ENCODE assay signal across 11 mouse cellular contexts in genomic region chr5:122993811-122994210, GRCm38 (mm10). TPM values are rescaled to one million over a fixed set of nuclear protein-coding genes. Genes with fewer than 3 reads are reported as not detected.
DNase-seq lines count a peak whose midpoint lies in the region; ATAC-seq and TF ChIP-seq lines count a peak whose summit lies in the region.
"Had no signal": no experiment of that assay in that cellular context is flagged by ENCODE, and none has a peak within 500 bp of the region (broad histone marks: within the 10 kb centered on the region; RNA-seq: fewer than 3 reads in every experiment).

No protein-coding gene starts in this region.

- no peak overlapping the region for H3K9ac ChIP-seq in heart, embryonic 11.5 days (ENCODE audit: low read depth, low read length)
- H3K9ac ChIP-seq in lung, embryonic 14.5 days, result no peak overlapping the region
- H3K9ac ChIP-seq in intestine, embryonic 14.5 days (ENCODE audit: low read length), result no peak overlapping the region
- no peak overlapping the region for H3K9ac ChIP-seq in liver, postnatal 0 days (replicated peaks)

- H3K27ac ChIP-seq in heart, embryonic 11.5 days (ENCODE audit: low read depth, low read length), result no peak overlapping the region
- H3K27ac ChIP-seq in lung, embryonic 14.5 days (ENCODE audit: low read depth), result peak overlapping the region; percentile 73
- H3K27ac ChIP-seq in intestine, embryonic 14.5 days (ENCODE audit: low read depth), result peak overlapping the region; percentile 1; the same call in 1 of the 2 replicates
- H3K27ac ChIP-seq in liver, postnatal 0 days (ENCODE audit: low read depth), result 0 out of 2 replicates have a peak overlapping the region, but pooled peaks have one; percentile 8

- no peaks in the 10 kb centered on the region for H3K9me3 ChIP-seq in heart, embryonic 11.5 days (replicated peaks; ENCODE audit: control insufficient read depth, low read length)
- H3K9me3 ChIP-seq in lung, embryonic 14.5 days (ENCODE audit: low read depth, low read length), result no peaks in the 10 kb centered on the region
- no peaks in the 10 kb centered on the region for H3K9me3 ChIP-seq in intestine, embryonic 14.5 days (ENCODE audit: control insufficient read depth, low read length)
- H3K9me3 ChIP-seq in liver, postnatal 0 days (ENCODE audit: low read length), result no peaks in the 10 kb centered on the region

- no peak for TF ChIP-seq CTCF in lung, embryonic 14.5 days (IDR thresholded peaks at IDR 0.05; ENCODE audit: low read depth)
- no peak for TF ChIP-seq CTCF in liver, postnatal 0 days (IDR thresholded peaks at IDR 0.05; ENCODE audit: low read depth)

- H3K36me3 ChIP-seq in heart, embryonic 11.5 days (ENCODE audit: control insufficient read depth, insufficient read depth, low read length), result no peaks in the 10 kb centered on the region
- no peaks in the 10 kb centered on the region for H3K36me3 ChIP-seq in lung, embryonic 14.5 days (ENCODE audit: insufficient read depth)
- no peaks in the 10 kb centered on the region for H3K36me3 ChIP-seq in intestine, embryonic 14.5 days (ENCODE audit: control insufficient read depth, insufficient read depth, low read length)
- H3K36me3 ChIP-seq in liver, postnatal 0 days (replicated peaks; ENCODE audit: insufficient read depth, low read length), result no peaks in the 10 kb centered on the region

- ATAC-seq in heart, embryonic 11.5 days (replicated peaks; ENCODE audit: insufficient number of reproducible peaks, low FRiP score, low TSS enrichment), result no peak
- ATAC-seq in lung, embryonic 14.5 days (ENCODE audit: insufficient read depth), result no peak
- no peak for ATAC-seq in intestine, embryonic 14.5 days (replicated peaks; ENCODE audit: low FRiP score, low TSS enrichment, low read depth)
- ATAC-seq in liver, postnatal 0 days, result no peak

- H3K4me3 ChIP-seq in heart, embryonic 11.5 days (ENCODE audit: low read depth, low read length), result no peak overlapping the region
- H3K4me3 ChIP-seq in lung, embryonic 14.5 days (ENCODE audit: low read depth, low read length), result peak overlapping the region; percentile 6; the same call in 1 of the 2 replicates
- H3K4me3 ChIP-seq in intestine, embryonic 14.5 days (ENCODE audit: low read depth, low read length), result no peak overlapping the region
- H3K4me3 ChIP-seq in liver, postnatal 0 days (ENCODE audit: low read depth, low read length), result peak overlapping the region; percentile 21; the same call in 1 of the 2 replicates

- H3K4me2 ChIP-seq in heart, embryonic 11.5 days, result peak overlapping the region; percentile 60
- H3K4me2 ChIP-seq in lung, embryonic 14.5 days, result peak overlapping the region; percentile 52
- H3K4me2 ChIP-seq in intestine, embryonic 14.5 days (ENCODE audit: low read length), result peak overlapping the region; percentile 39
- H3K4me2 ChIP-seq in liver, postnatal 0 days (ENCODE audit: low read depth, low read length), result peak overlapping the region; percentile 59

- TF ChIP-seq EP300 in liver, postnatal 0 days (IDR thresholded peaks at IDR 0.05; ENCODE audit: low read depth), result no peak

- no peak for DNase-seq in heart, adult 8-10 months (ENCODE audit: low spot score)
- DNase-seq in lung, embryonic 14.5 days, result no peak
- DNase-seq in lung, postnatal 36 days, result no peak
- no peak for DNase-seq in intestine, embryonic 14.5 days (ENCODE audit: low spot score)
- DNase-seq in liver, postnatal 0 days, result no peak
- DNase-seq in ovary, postnatal 36 days (ENCODE audit: low spot score), result no peak
- DNase-seq in right cerebral cortex, postnatal 25 days, result no peak

- peaks cover 20% of the 10 kb centered on the region for H3K4me1 ChIP-seq in heart, embryonic 11.5 days (ENCODE audit: control insufficient read depth, insufficient read depth, low read length)
- H3K4me1 ChIP-seq in lung, embryonic 14.5 days (ENCODE audit: insufficient read depth), result peaks cover 5% of the 10 kb centered on the region
- peaks cover 22% of the 10 kb centered on the region for H3K4me1 ChIP-seq in intestine, embryonic 14.5 days (replicated peaks; ENCODE audit: control insufficient read depth, insufficient read depth, low read length)
- H3K4me1 ChIP-seq in liver, postnatal 0 days (ENCODE audit: insufficient read depth), result peaks cover 26% of the 10 kb centered on the region

- no peaks in the 10 kb centered on the region for H3K27me3 ChIP-seq in heart, embryonic 11.5 days (ENCODE audit: control insufficient read depth, insufficient read depth, low read length)
- no peaks in the 10 kb centered on the region for H3K27me3 ChIP-seq in lung, embryonic 14.5 days (ENCODE audit: insufficient read depth, low read length)
- no peaks in the 10 kb centered on the region for H3K27me3 ChIP-seq in intestine, embryonic 14.5 days (replicated peaks; ENCODE audit: control insufficient read depth, insufficient read depth, low read length)
- H3K27me3 ChIP-seq in liver, postnatal 0 days (ENCODE audit: insufficient read depth, low read length), result no peaks in the 10 kb centered on the region

- 51% methylated on average over 2 of the region's 2 CpGs for WGBS in heart, embryonic 11.5 days (ENCODE audit: insufficient replicate concordance)
- WGBS in lung, embryonic 14.5 days, result 34% methylated on average over 2 of the region's 2 CpGs
- 42% methylated on average over 2 of the region's 2 CpGs for WGBS in intestine, embryonic 14.5 days
- WGBS in liver, postnatal 0 days (ENCODE audit: insufficient replicate concordance), result 51% methylated on average over 2 of the region's 2 CpGs

RNA-seq across cellular contexts. Expression of gene Kdm2b, which starts 4.2 kb away (rescaled TPM):
- polyA plus RNA-seq in heart, embryonic 11.5 days (2014; fragmentation: Nextera tagmentation; extraction: Ambion mirVana), result 26.5 and 28.8 TPM in 2 replicates
- total RNA-seq in heart, adult 8-10 months (2022), result 10 to 100 TPM; 12.7 to 14.9 (median 14.4) TPM
- 38.5 and 46.7 TPM in 2 replicates for polyA plus RNA-seq in lung, embryonic 14.5 days (2014; fragmentation: Nextera tagmentation; extraction: Ambion mirVana)
- polyA plus RNA-seq in intestine, embryonic 14.5 days (2014; fragmentation: Nextera tagmentation; extraction: Ambion mirVana), result 31.7 and 37.4 TPM in 2 replicates
- 7.6 and 8.3 TPM in 2 replicates for polyA plus RNA-seq in liver, postnatal 0 days (2015; fragmentation: Nextera tagmentation; extraction: Ambion mirVana)

RNA-seq across cellular contexts. Expression of gene Orai1, which starts 21.1 kb away (rescaled TPM):
- polyA plus RNA-seq in heart, embryonic 11.5 days (2014; fragmentation: Nextera tagmentation; extraction: Ambion mirVana), result 12.5 and 15.1 TPM in 2 replicates
- total RNA-seq in heart, adult 8-10 months (2022), result 10 to 100 TPM; 13.3 to 16.3 (median 15.2) TPM
- 16.8 and 18.2 TPM in 2 replicates for polyA plus RNA-seq in lung, embryonic 14.5 days (2014; fragmentation: Nextera tagmentation; extraction: Ambion mirVana)
- polyA plus RNA-seq in intestine, embryonic 14.5 days (2014; fragmentation: Nextera tagmentation; extraction: Ambion mirVana), result 15.6 and 17.7 TPM in 2 replicates
- 12.4 and 13.1 TPM in 2 replicates for polyA plus RNA-seq in liver, postnatal 0 days (2015; fragmentation: Nextera tagmentation; extraction: Ambion mirVana)

RNA-seq across cellular contexts. Expression of gene Morn3, which starts 53.0 kb away (rescaled TPM):
- 0.69 TPM in 1 of 2 replicates, not detected in the other for polyA plus RNA-seq in heart, embryonic 11.5 days (2014; fragmentation: Nextera tagmentation; extraction: Ambion mirVana)
- total RNA-seq in heart, adult 8-10 months (2022), result not detected
- polyA plus RNA-seq in lung, embryonic 14.5 days (2014; fragmentation: Nextera tagmentation; extraction: Ambion mirVana), result 0.72 TPM in 1 of 2 replicates, not detected in the other
- 0.54 and 1.5 TPM in 2 replicates for polyA plus RNA-seq in intestine, embryonic 14.5 days (2014; fragmentation: Nextera tagmentation; extraction: Ambion mirVana)
- not detected in 2 replicates for polyA plus RNA-seq in liver, postnatal 0 days (2015; fragmentation: Nextera tagmentation; extraction: Ambion mirVana)
- total RNA-seq: left cerebral cortex, postnatal 36 days; midbrain, postnatal 0 days had no signal
- polyA plus RNA-seq: C2C12 had no signal

Comparison
In these comparisons a context has a peak if more than half of its experiments do, and no peak if none do; other contexts are left out.
1. H3K4me3 ChIP-seq: peak in lung, embryonic 14.5 days (single experiment) and liver, postnatal 0 days (single experiment); none in heart, embryonic 11.5 days (single experiment) and intestine, embryonic 14.5 days (single experiment).
2. Peak in every context shown above with its lines, with median percentiles within 50 percentile points of each other: H3K4me2 ChIP-seq.